Comparison of ENCODE assay signal across 8 mouse cellular contexts in genomic region chr3:59344065-59344905, GRCm38 (mm10). TPM values are rescaled to one million over a fixed set of nuclear protein-coding genes. Genes with fewer than 3 reads are reported as not detected.
DNase-seq lines count a peak whose midpoint lies in the region; ATAC-seq and TF ChIP-seq lines count a peak whose summit lies in the region.

Gene Igsf10, minus strand, starts transcription at chr3:59344394.

- H3K36me3 ChIP-seq in intestine, embryonic 14.5 days (ENCODE audit: control insufficient read depth, insufficient read depth, low read length): no peaks in the 10 kb centered on the region
- H3K36me3 ChIP-seq in liver, embryonic 15.5 days (replicated peaks): no peaks in the 10 kb centered on the region
- H3K36me3 ChIP-seq in neural tube, embryonic 14.5 days (ENCODE audit: control insufficient read depth, insufficient read depth, low read length): no peaks in the 10 kb centered on the region

- no peak within 1 kb of the TSS for H3K27ac ChIP-seq in cortical plate, adult 2 months (ENCODE audit: insufficient read depth, low read length)
- peak within 1 kb of the TSS; percentile 82 for H3K27ac ChIP-seq in intestine, embryonic 14.5 days (ENCODE audit: low read depth)
- H3K27ac ChIP-seq in liver, embryonic 15.5 days (replicated peaks): no peak within 1 kb of the TSS
- H3K27ac ChIP-seq in neural tube, embryonic 14.5 days (ENCODE audit: low read depth, low read length): peak within 1 kb of the TSS; percentile 1; the same call in 1 of the 2 replicates

- no peaks in the 10 kb centered on the region for H3K9me3 ChIP-seq in intestine, embryonic 14.5 days (ENCODE audit: control insufficient read depth, low read length)
- H3K9me3 ChIP-seq in liver, embryonic 15.5 days (replicated peaks): no peaks in the 10 kb centered on the region
- no peaks in the 10 kb centered on the region for H3K9me3 ChIP-seq in neural tube, embryonic 14.5 days (ENCODE audit: control insufficient read depth, low read length)

- peak; percentile 89 for ATAC-seq in intestine, embryonic 14.5 days (replicated peaks; ENCODE audit: low FRiP score, low TSS enrichment, low read depth)
- 0 out of 2 replicates have a peak, but pooled peaks have one; percentile 22 for ATAC-seq in liver, embryonic 15.5 days (ENCODE audit: insufficient read depth)
- peak; percentile 98 for ATAC-seq in neural tube, embryonic 14.5 days (ENCODE audit: low read depth)

- peak within 1 kb of the TSS; percentile 65 for H3K9ac ChIP-seq in intestine, embryonic 14.5 days (ENCODE audit: low read length)
- peak within 1 kb of the TSS; percentile 25; the same call in 1 of the 2 replicates for H3K9ac ChIP-seq in liver, embryonic 15.5 days
- peak within 1 kb of the TSS; percentile 73 for H3K9ac ChIP-seq in neural tube, embryonic 14.5 days (replicated peaks; ENCODE audit: low read depth, low read length)

- 5% methylated on average over 23 of the region's 23 CpGs for WGBS in intestine, embryonic 14.5 days
- WGBS in liver, embryonic 15.5 days (ENCODE audit: insufficient replicate concordance): 3% methylated on average over 22 of the region's 23 CpGs
- WGBS in neural tube, embryonic 14.5 days: 2% methylated on average over 23 of the region's 23 CpGs

- peak within 1 kb of the TSS; percentile 66 for H3K4me3 ChIP-seq in cortical plate, adult 2 months (ENCODE audit: insufficient read depth, low read length)
- peak within 1 kb of the TSS; percentile 81 for H3K4me3 ChIP-seq in intestine, embryonic 14.5 days (ENCODE audit: low read depth, low read length)
- H3K4me3 ChIP-seq in liver, embryonic 15.5 days (replicated peaks): peak within 1 kb of the TSS; percentile 50
- peak within 1 kb of the TSS; percentile 65 for H3K4me3 ChIP-seq in neural tube, embryonic 14.5 days (ENCODE audit: low read depth, low read length)

- no peaks in the 10 kb centered on the region for H3K4me1 ChIP-seq in cortical plate, adult 2 months (ENCODE audit: control insufficient read depth, insufficient read depth, low read length)
- H3K4me1 ChIP-seq in intestine, embryonic 14.5 days (replicated peaks; ENCODE audit: control insufficient read depth, insufficient read depth, low read length): 0 out of 2 replicates have a peak, but pooled peaks cover 3% of the 10 kb centered on the region
- H3K4me1 ChIP-seq in liver, embryonic 15.5 days (replicated peaks): peaks cover 4% of the 10 kb centered on the region; the same call in 1 of the 2 replicates
- H3K4me1 ChIP-seq in neural tube, embryonic 14.5 days (ENCODE audit: control insufficient read depth, insufficient read depth, low read length): no peaks in the 10 kb centered on the region

- DNase-seq in lung, adult 18-20 months: peak; percentile 6 to 10
- DNase-seq in lung, postnatal 25 days (ENCODE audit: low spot score): no peak
- DNase-seq in gastrocnemius, postnatal 4 days (ENCODE audit: low spot score in 2 of 2): peak; percentile 61 to 74
- peak; percentile 88 for DNase-seq in intestine, embryonic 14.5 days (ENCODE audit: low spot score)
- DNase-seq in urinary bladder, postnatal 14 days (ENCODE audit: low spot score): peak; percentile 46

- H3K4me2 ChIP-seq in intestine, embryonic 14.5 days (ENCODE audit: low read length): peak within 1 kb of the TSS; percentile 73
- peak within 1 kb of the TSS; percentile 68 for H3K4me2 ChIP-seq in liver, embryonic 15.5 days
- H3K4me2 ChIP-seq in neural tube, embryonic 14.5 days (ENCODE audit: low read depth, low read length): peak within 1 kb of the TSS; percentile 63

- TF ChIP-seq POLR2A in cortical plate, adult 2 months (IDR thresholded peaks at IDR 0.05; ENCODE audit: extremely low read depth, insufficient read depth, low read length): no peak

- TF ChIP-seq CTCF in cortical plate, adult 2 months (IDR thresholded peaks at IDR 0.05; ENCODE audit: extremely low read depth, insufficient read depth, low read length): no peak

- H3K27me3 ChIP-seq in intestine, embryonic 14.5 days (replicated peaks; ENCODE audit: control insufficient read depth, insufficient read depth, low read length): no peaks in the 10 kb centered on the region
- no peaks in the 10 kb centered on the region for H3K27me3 ChIP-seq in liver, embryonic 15.5 days
- H3K27me3 ChIP-seq in neural tube, embryonic 14.5 days (ENCODE audit: control insufficient read depth, insufficient read depth, low read length): no peaks in the 10 kb centered on the region

RNA-seq across cellular contexts. Expression of gene Igsf10, which starts in this region (rescaled TPM):
- 0.66 and 0.71 TPM in 2 replicates for polyA plus RNA-seq in cortical plate, adult 2 months (2012; rRNA removed)
- 10 to 100 TPM; 38.9 to 45.0 TPM for total RNA-seq in gastrocnemius, postnatal 4 days (2021)
- polyA plus RNA-seq in intestine, embryonic 14.5 days (2014; fragmentation: Nextera tagmentation; extraction: Ambion mirVana): 6.9 and 7.5 TPM in 2 replicates
- 0.60 and 0.61 TPM in 2 replicates for polyA plus RNA-seq in liver, embryonic 15.5 days (2015; fragmentation: Nextera tagmentation; extraction: Ambion mirVana)
- 3.1 and 3.6 TPM in 2 replicates for polyA plus RNA-seq in neural tube, embryonic 14.5 days (2014; fragmentation: Nextera tagmentation; extraction: Ambion mirVana)

Comparison
In these comparisons a context has a peak if more than half of its experiments do, and no peak if none do; other contexts are left out.
1. Peak in ATAC-seq, H3K4me3 ChIP-seq, H3K9ac ChIP-seq and H3K4me2 ChIP-seq in liver, embryonic 15.5 days; RNA of the gene not detected or under 1 TPM.
2. H3K27ac ChIP-seq: peak in intestine, embryonic 14.5 days (single experiment) and neural tube, embryonic 14.5 days (single experiment); none in cortical plate, adult 2 months (single experiment) and liver, embryonic 15.5 days (single experiment).
3. ATAC-seq: peak in every context shown above with its lines; median percentile 98 in neural tube, embryonic 14.5 days; 89 in intestine, embryonic 14.5 days; 22 in liver, embryonic 15.5 days.
4. Peak in every context shown above with its lines, with median percentiles within 50 percentile points of each other: H3K4me3 ChIP-seq, H3K4me2 ChIP-seq and H3K9ac ChIP-seq.